Mouse (Mus musculus) MEL-GATA-1-ER (cell line): ENCODE data around the gene Upk1a.

Experiments
- DNase-seq: peaks from one replicate; pipeline ENCODE4 v3.0.0-alpha.2; 2012; ENCODE audit warnings: low read depth; ENCODE audit errors: extremely low read depth

The Upk1a gene

GRCm38 (mm10) chr7:30612654-30613402 is at the start of gene Upk1a:
Gene Upk1a, minus strand, starts transcription at chr7:30612847.
- no peak for DNase-seq

GRCm38 (mm10) chr7:30649591-30650540 is 37.2 kb upstream of the Upk1a start, which contains the start of gene Rbm42:
Gene Rbm42, minus strand, starts transcription at chr7:30650317.
- DNase-seq: peak; percentile 98

- DNase-seq: no peak
Observed at GRCm38 (mm10) chr7:30639083-30639482, 26.4 kb upstream of the Upk1a start.

DNA sequence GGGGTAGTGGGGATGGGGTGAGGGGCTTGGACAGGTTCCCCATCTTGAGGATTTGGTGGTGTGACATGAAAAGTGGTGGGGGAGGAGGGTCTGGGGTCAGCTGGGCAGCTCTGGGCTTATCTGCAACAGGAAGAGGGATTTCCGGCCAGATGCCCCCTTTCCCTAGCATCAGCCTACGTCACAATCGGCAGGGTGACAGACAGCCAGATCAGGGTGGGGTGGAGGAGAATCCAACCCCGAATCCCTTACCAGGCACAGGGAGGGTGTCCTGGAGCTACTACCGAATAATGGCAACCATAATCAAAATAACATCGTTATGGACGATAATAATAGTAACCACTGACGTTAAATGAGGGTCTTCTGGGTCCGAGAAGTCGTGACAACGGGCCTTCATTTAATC is 23.7 kb upstream of the Upk1a start:
- DNase-seq: no peak

- no peak for DNase-seq
Observed at GRCm38 (mm10) chr7:30635752-30636151, 23.1 kb upstream of the Upk1a start, which contains the start of gene Etv2. Gene Etv2, minus strand, starts transcription at chr7:30635852.

DNA sequence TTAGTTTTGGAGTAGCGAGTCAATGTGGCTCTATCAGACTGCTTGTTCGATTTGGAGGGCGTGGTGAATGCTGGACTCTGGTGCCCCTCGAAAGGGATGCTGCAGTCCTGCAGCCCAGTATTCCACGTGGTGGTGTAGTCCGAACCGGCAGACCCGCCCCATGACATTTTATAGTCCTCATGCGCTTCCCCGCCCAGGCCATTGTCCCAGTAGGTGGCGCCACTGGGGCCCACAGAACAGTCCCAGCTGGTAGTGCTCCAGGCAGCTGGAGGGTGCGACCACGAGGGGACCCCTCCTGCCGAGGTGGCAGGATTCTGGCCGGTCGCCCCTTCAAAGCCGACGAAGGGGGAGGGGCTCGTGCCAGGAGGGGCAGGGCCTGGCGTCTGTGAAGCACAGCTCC is 22.0 kb upstream of the Upk1a start:
- peak; percentile 45 for DNase-seq

DNA sequence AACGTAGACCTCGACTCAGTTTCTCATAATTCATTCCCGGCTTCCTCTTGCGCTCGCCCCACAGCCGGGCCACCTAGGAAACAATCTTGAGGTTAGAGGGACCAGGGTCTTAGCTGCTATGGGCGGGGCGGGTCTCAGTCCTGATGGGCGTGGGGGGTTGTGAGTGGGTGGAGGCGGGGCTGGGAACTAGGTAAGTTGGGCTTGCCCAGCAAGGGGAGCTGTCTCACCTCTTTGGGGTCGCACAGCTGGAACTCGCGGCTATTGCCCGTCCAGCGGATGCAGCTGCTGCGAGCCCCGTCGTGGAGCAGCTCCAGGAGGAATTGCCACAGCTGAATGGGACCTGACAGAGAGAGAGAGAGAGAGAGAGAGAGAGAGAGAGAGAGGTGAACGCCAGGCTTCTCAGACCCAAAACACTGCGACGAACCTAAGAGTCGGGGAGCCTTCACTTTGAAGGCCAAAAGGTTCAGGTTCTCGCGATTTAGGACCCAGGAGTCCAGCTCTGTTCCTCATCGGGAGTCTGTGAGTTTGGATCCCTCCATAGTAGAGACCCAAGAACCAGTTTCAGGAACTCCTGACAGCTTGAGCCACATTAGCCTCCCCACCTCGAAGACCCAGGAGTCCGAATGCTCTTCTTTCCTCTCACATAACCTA is 21.2 kb upstream of the Upk1a start:
- no peak for DNase-seq

GRCm38 (mm10) chr7:30629013-30629412 is 16.4 kb upstream of the Upk1a start:
- no peak for DNase-seq

DNA sequence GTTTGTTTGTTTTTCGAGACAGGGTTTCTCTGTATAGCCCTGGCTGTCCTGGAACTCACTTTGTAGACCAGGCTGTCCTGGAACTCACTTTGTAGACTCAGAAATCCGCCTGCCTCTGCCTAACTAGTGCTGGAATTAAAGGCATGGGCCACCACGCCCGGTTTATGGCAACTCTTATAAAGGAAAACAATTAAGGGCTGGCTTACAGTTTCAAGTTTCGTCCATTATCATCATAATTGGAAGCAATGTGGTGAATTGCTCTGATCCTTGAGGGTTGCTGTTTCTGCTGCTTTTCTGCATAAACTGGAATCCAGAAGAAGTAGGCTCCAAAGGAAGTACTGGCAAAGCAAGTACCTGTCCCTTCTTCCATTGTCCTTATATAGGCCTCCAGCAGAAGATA is 14.0 kb upstream of the Upk1a start:
- DNase-seq: no peak

GRCm38 (mm10) chr7:30625530-30626384 is 13.1 kb upstream of the Upk1a start, which contains the start of gene Cox6b1:
Gene Cox6b1, minus strand, starts transcription at chr7:30626151.
- peak; percentile 85 for DNase-seq

DNA sequence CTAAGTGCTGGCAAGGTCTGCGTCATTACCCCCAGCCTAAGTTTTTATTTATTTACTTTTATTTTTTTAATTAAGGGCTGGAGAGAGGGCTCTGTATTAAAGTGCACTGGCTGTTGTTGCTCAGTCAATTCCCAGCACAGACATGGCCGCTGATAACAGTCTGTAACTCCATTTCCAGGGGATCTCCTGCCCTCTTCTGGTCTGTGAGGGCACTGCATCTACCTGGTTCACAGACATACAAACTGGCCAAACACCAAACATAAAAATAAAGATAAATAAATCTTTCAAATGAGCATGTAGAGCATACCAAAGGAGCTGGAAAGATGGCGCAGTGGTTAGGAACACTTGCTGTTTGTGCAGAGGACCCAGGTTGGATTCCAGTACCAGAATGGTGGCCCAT is 6.6 kb upstream of the Upk1a start:
- DNase-seq: no peak

GRCm38 (mm10) chr7:30618658-30619057 is 6.0 kb upstream of the Upk1a start:
- DNase-seq: no peak

GRCm38 (mm10) chr7:30615049-30615760 is 2.6 kb upstream of the Upk1a start:
- DNase-seq: no peak

- DNase-seq: peak; percentile 50
Observed at GRCm38 (mm10) chr7:30614454-30614853, 1.8 kb upstream of the Upk1a start.

GRCm38 (mm10) chr7:30613529-30614112 is 974 bp upstream of the Upk1a start:
- no peak for DNase-seq

DNA sequence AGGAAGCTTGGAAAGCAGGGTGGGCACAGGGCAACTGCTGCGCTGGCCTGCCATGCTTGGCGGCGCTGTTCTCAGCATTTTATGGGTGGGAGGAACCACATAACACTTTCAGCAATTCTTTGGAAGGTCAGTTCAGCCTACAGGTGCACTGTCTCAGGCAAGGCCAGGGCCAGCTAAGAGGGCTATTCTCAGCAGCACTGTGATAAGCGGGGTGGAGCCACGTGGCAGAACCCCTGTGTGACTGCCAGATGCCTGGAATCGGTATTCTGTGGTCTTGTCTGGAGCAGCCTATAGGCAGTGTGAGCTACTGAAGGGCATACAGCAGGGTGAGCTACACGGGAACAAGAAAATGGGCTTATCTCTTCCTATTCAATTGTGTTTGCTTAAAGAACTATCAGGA is 2.6 kb downstream of the Upk1a start:
- no peak for DNase-seq

DNA sequence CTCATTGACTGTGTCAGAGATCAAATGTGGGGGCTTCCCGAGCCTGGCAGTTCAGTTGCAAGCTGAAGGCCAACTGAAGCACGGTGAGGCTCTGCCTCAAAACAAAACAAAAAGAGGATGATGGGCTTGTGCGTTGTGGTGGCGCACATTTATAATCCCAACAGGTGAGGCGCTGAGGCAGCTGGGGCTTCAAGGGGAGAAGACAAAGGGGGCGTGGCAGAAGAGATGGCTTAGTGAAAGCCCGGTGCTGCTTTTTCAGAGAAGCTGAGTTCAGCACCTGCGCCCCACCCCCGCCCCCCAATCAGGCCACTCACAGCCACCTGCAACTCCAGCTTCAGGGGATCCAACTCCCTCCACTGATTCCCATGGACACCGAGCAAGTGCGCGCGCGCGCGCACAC is 4.2 kb downstream of the Upk1a start:
- DNase-seq: no peak

- DNase-seq: peak; percentile 35
Observed at GRCm38 (mm10) chr7:30607706-30608309, 4.8 kb downstream of the Upk1a start.

GRCm38 (mm10) chr7:30604944-30605343 is 7.7 kb downstream of the Upk1a start:
- no peak for DNase-seq
